Mouse (Mus musculus) neutrophil, adult 5-6 weeks (primary cell): ENCODE measurements around the gene Fosl2. TPM values are rescaled to one million over a fixed set of nuclear protein-coding genes. Genes with fewer than 3 reads are reported as not detected.

ENCODE experiments used
- ATAC-seq: fragments of 151-379, 151-347 bp; 2 replicates; pipeline ENCODE4 v1.8.0; 2017; ENCODE audit warnings: mild to moderate bottlenecking, moderate TSS enrichment; ENCODE audit not compliant: insufficient number of reproducible peaks, poor library complexity, low FRiP score, severe bottlenecking; ENCODE audit errors: extremely low read depth
- total RNA-seq: library from RNA; stranded (forward); fragments of 200-1000 nt; gene quantifications from 2 replicates; pipeline ENCODE4 v1.2.3, GENCODE M21; 2017

The Fosl2 gene
- total RNA-seq, 1 experiment from 2014 or later: 140 TPM

DNA sequence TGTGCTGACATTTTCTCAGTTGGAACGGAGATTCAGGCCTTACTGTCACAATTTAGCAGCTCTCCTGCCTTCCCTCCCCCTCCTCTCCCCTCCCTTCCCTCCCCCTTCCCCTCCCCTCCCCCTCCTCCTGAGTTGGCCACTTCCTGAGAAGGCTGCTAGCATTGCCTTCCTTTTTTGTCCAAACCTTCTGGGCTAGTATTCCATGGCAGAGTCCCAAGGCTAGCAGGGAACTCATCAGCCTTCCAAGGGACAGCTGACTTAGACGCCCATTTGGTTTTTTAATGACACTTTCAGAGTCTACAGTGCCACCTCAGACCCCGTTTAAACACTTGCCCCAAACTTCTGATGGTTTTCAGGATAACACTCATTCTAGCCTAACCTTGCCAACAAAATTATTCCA, 7.7 kb upstream of the Fosl2 start:
- ATAC-seq: no peak

DNA sequence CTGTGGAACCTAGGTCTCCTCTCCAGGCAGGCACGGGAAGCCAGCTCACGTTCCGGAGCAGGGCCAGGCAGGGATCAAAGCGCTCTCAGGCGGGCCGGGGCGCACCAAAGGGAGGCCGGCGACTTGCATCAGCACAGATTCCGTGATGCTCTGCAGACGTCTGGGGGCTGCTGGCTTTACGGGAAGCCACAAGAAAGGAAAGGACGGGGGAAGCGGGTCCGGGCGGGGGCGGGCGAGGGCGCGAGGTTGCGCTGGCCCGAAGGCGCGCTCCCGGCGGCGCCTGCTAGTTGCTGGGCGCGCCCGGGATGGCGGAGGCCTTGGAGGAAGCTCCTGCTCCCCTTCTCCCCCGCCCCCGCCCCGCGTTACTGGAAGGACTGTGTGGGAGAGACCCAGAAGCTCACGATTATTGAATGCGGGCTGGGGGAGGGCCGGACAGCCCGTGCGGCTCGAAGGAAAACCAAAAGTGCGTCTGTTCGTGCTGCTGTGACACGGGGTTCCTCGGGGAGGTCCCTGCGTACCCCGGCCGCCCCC, 2.6 kb upstream of the Fosl2 start:
- ATAC-seq: no peak

DNA sequence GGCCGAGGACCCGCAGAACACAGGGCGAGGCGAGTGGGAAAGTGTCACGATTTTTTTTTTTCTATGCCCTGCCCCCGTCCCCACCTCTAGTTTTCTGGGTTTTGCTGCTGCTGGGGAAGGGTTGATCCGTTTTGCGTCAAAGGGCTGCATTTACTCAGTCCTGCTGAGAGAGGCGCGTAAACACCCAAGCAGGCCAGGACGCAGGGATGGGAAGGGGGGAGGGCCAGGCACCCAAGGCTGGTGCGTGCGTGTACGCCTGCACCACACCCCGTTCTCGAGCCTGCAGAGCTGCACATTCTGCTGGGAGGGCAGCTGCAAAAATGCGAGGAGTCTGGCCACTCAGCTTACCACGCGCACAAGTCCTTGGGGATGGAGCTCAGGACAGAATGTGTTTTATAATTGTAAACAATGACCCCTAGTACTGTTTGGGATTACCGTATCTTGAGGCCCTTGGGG, 2.0 kb upstream of the Fosl2 start:
- ATAC-seq: peak; percentile 37

GRCm38 (mm10) chr5:32134051-32134732, 1.4 kb upstream of the Fosl2 start:
- ATAC-seq: no peak

GRCm38 (mm10) chr5:32134903-32135335, 682 bp upstream of the Fosl2 start:
- ATAC-seq: peak; percentile 8; the same call in 1 of the 2 replicates

GRCm38 (mm10) chr5:32136301-32136863, 781 bp downstream of the Fosl2 start:
- ATAC-seq: no peak

DNA sequence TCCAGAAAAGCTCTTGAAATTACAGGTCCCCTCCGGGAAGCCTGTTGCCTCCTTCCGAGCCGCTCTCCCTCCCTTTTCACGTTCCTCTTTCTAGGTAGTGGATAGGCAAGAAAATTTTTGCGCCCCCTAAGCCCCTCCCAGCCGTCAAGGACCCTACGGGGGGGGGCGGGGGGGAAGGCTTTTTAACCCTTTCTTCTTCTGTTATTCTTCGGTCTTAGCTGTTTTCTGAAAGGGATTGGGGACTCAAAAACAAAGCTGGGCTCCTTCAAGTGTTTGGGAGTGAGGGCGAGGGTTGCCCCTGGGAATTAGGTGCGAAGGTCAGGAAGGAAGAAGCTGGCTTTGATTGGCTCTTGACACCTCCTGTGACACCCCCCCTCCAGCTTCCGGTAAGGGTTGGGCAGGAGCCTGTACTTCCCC, 1.5 kb downstream of the Fosl2 start:
- no peak for ATAC-seq

GRCm38 (mm10) chr5:32138446-32139195, 3.0 kb downstream of the Fosl2 start:
- ATAC-seq: no peak

GRCm38 (mm10) chr5:32139516-32140037, 4.0 kb downstream of the Fosl2 start:
- no peak for ATAC-seq

- no peak for ATAC-seq
These were observed 6.3 kb downstream of the Fosl2 start for GRCm38 (mm10) chr5:32141899-32142298.

- ATAC-seq: no peak
These were observed 7.9 kb downstream of the Fosl2 start for GRCm38 (mm10) chr5:32143433-32143970.

DNA sequence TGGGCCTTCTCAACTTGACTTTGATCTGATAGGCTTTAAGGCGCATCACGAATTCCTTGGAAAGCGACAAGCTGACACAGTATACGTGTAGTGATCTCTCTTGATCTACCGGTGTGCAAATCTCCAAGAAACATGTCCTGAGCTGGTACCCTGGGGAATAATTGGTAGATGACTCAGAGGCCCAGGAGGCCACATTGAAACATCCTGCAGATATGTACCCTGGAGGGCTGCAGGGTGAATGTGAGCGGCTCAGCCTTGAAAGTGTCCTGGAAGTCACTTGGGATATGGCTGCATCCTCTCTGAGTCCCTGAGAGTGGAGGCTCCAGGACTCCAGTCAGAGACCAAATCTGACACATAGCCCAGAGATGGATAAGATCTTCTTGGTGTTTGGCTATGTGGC, 10.7 kb downstream of the Fosl2 start:
- no peak for ATAC-seq

- ATAC-seq: no peak
These were observed 13.0 kb downstream of the Fosl2 start for GRCm38 (mm10) chr5:32148593-32148992.

DNA sequence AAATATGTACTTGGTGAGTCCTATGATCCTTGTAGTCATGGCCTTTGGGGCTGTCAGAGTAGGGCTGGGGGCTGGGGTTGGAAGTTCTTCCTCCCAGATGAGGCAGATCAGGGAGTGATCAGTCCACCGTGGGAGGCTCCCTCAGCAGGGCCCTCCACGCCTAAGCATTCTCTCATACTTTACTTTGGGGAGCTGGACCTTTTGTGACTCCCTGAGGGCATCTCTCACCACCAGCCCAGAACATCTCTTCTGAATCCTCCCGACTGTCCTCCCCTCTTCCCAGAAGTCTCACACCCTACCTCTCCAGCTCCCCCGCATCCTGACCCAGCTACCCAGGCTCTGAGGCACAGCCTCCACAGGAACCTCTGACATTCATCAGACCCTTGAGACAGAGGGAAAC, 15.6 kb downstream of the Fosl2 start:
- no peak for ATAC-seq

DNA sequence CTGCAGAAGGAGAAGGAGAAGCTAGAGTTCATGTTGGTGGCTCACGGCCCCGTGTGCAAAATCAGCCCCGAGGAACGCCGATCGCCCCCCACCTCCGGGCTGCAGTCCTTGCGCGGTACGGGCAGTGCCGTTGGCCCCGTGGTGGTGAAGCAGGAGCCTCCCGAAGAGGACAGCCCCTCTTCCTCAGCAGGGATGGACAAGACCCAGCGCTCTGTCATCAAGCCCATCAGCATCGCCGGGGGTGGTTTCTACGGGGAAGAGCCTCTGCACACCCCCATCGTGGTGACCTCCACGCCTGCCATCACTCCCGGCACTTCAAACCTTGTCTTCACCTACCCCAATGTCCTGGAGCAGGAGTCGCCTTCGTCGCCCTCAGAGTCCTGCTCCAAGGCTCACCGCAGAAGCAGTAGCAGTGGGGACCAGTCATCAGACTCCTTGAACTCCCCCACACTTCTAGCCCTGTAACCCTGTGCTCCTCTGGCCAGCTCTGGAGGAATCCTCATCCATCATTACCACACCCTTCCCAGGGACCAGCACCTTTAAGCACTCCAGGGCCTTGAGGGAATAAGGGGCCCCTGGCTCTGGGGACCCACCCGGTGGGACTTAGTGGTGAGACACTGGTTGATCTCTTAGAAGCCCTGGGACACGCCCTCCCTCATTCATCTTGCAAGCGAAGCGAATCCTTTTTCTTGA, 17.3 kb downstream of the Fosl2 start:
- ATAC-seq: no peak

GRCm38 (mm10) chr5:32153418-32153740, 17.8 kb downstream of the Fosl2 start:
- no peak for ATAC-seq

GRCm38 (mm10) chr5:32153791-32154490, 18.3 kb downstream of the Fosl2 start:
- ATAC-seq: no peak

DNA sequence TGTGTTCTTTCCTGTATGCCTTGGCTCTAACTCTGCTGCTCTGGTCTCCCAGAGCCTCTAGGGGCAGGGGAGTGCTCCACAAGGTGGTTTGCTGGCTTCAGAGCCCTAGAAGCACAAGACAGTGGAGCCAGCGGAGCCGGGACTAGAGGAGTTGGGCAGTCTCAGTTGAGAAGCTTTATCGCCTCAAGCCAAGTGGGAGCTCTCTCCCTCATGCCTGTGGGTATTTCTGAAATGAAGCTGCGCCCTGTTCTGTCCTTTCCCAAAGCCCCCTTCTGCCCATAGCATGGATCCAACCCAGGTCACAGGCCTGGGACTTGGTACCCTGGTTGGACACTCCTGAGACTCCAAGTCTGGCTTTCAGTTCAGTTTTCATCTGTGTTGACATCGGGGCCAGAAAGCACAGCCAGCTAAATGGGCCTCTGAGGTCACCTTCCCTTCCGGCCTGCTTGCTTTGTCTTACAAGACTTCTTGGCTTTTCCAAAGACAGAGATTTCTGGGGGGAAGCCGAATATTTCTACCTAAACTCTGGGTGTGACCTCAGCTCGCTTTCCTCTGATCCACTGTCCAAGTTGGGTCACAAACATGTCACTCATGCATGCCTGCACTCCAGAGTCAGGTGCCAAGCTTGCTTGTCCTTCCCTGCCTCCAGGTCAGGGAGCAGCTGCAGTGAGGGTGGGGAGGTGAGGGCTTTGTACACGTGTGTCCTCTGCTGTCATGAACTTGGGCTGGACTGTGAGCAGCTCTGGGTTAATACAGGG, 19.5 kb downstream of the Fosl2 start:
- ATAC-seq: no peak
